Mouse (Mus musculus): ENCODE results near the gene Daxx. TPM values are rescaled to one million over a fixed set of nuclear protein-coding genes. Genes with fewer than 3 reads are reported as not detected.
"Not testable (repeated sequence)": the region's sequence is repeated elsewhere in the genome, so short reads cannot be mapped to it uniquely, and the experiment has no call there.

Daxx gene
- 66.2 and 79.3 TPM in 2 replicates for polyA plus RNA-seq (2016; fragmentation: Nextera tagmentation; extraction: Ambion mirVana)

DNA sequence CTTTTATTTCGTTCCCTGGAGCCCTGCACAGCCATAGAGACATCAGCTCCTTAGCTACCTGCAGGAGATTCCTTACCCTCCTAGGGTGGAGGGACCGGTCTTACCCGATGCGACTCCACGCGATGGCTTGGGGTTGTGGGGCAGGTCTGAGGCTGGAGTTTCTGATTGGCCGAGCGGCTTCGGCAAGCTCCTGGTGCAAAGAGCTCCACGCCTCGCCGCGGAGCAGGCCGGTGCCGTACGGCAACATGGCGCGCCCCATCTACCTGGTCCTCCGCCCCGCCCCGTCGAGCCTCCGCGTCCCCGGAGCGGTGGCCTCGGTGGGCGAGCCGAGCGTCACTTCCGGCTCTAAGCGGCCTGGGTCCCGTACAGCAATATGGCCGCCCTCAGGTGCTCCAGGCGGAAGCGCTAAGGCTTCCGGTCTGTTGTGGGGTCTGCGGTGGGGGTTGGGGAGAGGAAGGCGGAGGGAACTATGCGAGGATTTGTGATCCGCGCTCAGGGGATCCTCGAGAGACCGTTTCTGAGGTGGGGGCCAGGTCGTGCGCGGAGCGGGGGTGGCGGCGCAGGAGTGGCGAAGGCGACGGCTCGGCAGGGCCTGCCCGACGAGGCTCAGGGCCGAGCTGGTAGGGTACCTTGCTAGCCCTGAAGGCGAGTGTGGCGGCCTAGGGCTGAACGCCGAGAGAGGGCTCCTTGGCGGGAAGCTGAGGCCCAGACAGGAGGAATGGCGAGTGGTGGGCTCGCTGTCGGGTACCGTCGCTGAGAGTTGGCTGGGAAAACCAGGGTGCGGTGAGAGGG is at the start of gene Daxx:
Gene Daxx (plus strand): TSS at position 338 of the 792 bp plus-strand sequence.
- peaks cover 29% of the 10 kb centered on the region for H3K4me1 ChIP-seq (replicated peaks)
- WGBS: under 1% methylated on average over 68 of the region's 68 CpGs
- H3K27me3 ChIP-seq: no peaks in the 10 kb centered on the region
- peak within 1 kb of the TSS; percentile 94 for H3K4me2 ChIP-seq
- H3K36me3 ChIP-seq: peaks cover 38% of the 10 kb centered on the region
- H3K27ac ChIP-seq: peak within 1 kb of the TSS; percentile 91
- no peaks in the 10 kb centered on the region for H3K9me3 ChIP-seq
- peak; percentile 96 for ATAC-seq (ENCODE audit: insufficient number of reproducible peaks, insufficient read depth, low FRiP score, low TSS enrichment, low read depth)
- peak within 1 kb of the TSS; percentile 75 for H3K4me3 ChIP-seq (replicated peaks)
- H3K9ac ChIP-seq (replicated peaks): peak within 1 kb of the TSS; percentile 81

DNA sequence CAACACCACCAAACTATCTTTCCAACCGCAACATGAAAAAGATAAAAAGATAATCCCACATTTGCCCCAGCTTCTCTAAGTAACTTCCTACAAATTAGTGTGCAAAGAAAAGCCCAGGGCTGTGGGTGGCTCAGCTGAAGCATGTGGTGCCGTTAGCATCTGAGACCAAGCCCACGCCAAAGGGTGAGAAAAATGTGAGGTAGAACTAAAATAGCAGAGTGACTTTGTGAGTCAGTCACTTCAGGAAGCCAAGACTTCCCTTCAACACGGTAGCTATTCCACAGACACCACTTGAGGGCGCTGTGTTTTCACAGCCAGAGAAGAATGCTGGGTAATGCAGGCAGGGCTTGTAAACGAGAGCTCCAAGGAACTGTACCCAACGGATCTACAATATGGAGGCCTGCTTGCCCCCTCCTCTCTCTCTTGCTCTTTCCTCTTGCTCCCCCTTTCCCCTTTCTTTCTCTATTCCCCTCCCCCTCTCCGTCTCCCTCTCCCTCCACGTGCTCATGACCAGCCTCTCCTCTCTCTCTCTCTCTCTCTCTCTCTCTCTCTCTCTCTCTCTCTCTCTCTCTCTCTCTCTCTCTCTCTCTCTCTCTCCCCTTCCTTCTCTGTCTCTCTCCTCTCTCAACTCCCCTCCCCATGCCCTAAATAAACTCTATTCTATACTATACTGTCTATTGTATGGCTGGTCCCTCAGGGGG is 43.7 kb upstream of the Daxx start:
- no peak overlapping the region for H3K4me3 ChIP-seq (replicated peaks)
- 42% methylated on average over 9 of the region's 9 CpGs for WGBS
- ATAC-seq (ENCODE audit: insufficient number of reproducible peaks, insufficient read depth, low FRiP score, low TSS enrichment, low read depth): no peak

DNA sequence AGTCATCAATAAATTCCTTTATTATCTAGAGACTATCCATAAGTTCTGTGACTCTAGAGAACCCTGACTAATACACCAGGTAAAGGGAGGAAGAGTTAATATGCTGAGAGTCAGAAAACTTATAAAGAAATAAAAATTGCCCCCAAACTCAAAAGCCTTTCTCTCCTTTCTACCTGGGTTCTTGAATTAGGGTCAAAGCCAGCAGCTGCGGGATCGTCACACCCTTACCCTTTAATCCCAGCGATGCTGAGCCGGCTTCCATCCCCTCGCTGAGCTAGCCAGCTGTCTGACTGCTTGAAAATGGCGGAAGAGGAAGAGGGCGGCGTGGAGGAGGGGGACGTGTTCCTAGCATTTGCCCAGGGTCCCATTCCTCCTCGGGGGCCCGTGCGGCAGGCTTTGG is 35.7 kb upstream of the Daxx start, which contains the start of gene Gm7029:
Gene Gm7029 (plus strand): TSS at position 301 of the 400 bp plus-strand sequence.
- H3K9me3 ChIP-seq; H3K4me3 ChIP-seq (replicated peaks); H3K27ac ChIP-seq; H3K27me3 ChIP-seq; H3K4me1 ChIP-seq (replicated peaks); H3K9ac ChIP-seq (replicated peaks); H3K4me2 ChIP-seq; ATAC-seq (ENCODE audit: insufficient number of reproducible peaks, insufficient read depth, low FRiP score, low TSS enrichment, low read depth): not testable (repeated sequence)
- WGBS: 60% methylated on average over 2 of the region's 12 CpGs
- peaks cover 29% of the 10 kb centered on the region for H3K36me3 ChIP-seq

More for the DNA sequence above, 43.7 kb upstream of the Daxx start:
- Histone ChIP-seq H3K4me1 (replicated peaks) (no peaks in the 10 kb centered on the region), H3K27ac (no peak overlapping the region; the same call in 1 of the 2 replicates), H3K36me3 (no peaks in the 10 kb centered on the region), H3K27me3 (no peaks in the 10 kb centered on the region), H3K9me3 (no peaks in the 10 kb centered on the region), H3K4me2 (no peak overlapping the region), H3K9ac (replicated peaks) (no peak overlapping the region)

DNA sequence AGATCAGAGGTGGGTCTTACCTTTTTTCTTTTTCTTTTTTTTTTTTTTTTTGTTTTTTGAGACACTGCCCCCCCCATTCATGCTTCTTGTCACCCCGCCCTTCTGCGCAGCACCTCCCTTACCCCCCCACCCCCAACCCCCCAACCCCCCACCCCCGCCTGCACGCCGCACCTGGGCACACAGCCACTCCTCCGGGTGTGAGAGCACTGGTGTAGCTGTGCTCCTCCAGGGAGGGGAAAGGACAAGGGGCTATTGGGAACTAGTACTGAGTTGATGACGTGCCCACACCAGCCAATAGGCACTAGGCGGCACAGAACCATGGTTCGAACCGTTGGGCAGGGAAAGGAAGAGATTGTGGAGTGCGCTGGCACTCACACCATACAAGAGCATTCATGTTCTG is 34.8 kb upstream of the Daxx start:
- no peak overlapping the region for H3K4me3 ChIP-seq (replicated peaks)
- H3K27me3 ChIP-seq: no peaks in the 10 kb centered on the region
- 82% methylated on average over 11 of the region's 11 CpGs for WGBS
- H3K9me3 ChIP-seq: no peaks in the 10 kb centered on the region
- no peak for ATAC-seq (ENCODE audit: insufficient number of reproducible peaks, insufficient read depth, low FRiP score, low TSS enrichment, low read depth)
- H3K4me2 ChIP-seq: no peak overlapping the region
- peaks cover 36% of the 10 kb centered on the region for H3K36me3 ChIP-seq
- H3K9ac ChIP-seq (replicated peaks): no peak overlapping the region
- no peak overlapping the region for H3K27ac ChIP-seq
- H3K4me1 ChIP-seq (replicated peaks): no peaks in the 10 kb centered on the region

DNA sequence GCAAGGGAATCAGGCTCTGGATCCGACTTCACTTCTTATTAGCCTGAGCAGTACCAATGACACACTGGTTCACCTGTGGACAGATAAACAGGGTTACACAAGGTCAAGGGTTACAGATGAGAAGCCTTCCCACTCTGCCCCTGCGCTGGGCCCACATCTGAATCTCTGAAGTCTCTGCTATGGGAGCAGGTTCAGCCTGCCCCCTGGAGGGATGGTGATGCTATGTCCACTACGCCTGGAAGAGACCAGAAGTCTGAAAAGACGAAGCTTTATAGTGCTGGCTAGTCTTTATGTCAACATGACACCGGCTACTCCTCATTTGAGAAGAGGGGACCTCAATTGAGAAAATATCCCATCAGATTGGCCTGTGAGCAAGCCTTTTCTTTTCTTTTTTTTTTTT is 33.4 kb upstream of the Daxx start:
- WGBS: 88% methylated on average over 5 of the region's 5 CpGs
- not testable (repeated sequence) for ATAC-seq (ENCODE audit: insufficient number of reproducible peaks, insufficient read depth, low FRiP score, low TSS enrichment, low read depth); H3K27me3 ChIP-seq; H3K4me2 ChIP-seq; H3K27ac ChIP-seq; H3K4me1 ChIP-seq (replicated peaks); H3K9me3 ChIP-seq; H3K4me3 ChIP-seq (replicated peaks); H3K9ac ChIP-seq (replicated peaks)
- peaks cover 45% of the 10 kb centered on the region for H3K36me3 ChIP-seq

DNA sequence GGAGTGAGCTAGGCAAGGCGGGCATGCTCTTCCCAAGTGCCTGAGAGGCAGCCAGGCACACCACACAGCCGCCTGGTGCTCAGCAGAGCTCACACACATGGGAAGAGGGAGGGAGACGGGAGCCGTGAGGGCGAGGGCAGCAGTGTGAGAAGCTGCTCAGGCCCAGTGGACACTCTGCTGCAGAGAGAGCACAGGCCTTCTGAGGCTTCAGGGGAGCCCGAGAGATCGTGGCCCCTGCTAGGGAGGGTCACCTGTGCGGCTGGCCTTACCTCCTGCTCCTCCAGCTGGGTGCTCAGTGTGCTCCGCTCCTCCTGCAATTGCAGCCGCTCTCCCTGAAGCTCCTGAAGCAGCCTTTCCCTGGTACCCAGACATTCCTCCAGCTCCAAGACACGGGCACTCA is 24.9 kb upstream of the Daxx start:
- H3K27me3 ChIP-seq; ATAC-seq (ENCODE audit: insufficient number of reproducible peaks, insufficient read depth, low FRiP score, low TSS enrichment, low read depth); H3K4me3 ChIP-seq (replicated peaks); H3K4me1 ChIP-seq (replicated peaks); H3K4me2 ChIP-seq; H3K27ac ChIP-seq; H3K9me3 ChIP-seq; H3K9ac ChIP-seq (replicated peaks): not testable (repeated sequence)
- peaks cover 63% of the 10 kb centered on the region for H3K36me3 ChIP-seq
- 92% methylated on average over 10 of the region's 11 CpGs for WGBS

DNA sequence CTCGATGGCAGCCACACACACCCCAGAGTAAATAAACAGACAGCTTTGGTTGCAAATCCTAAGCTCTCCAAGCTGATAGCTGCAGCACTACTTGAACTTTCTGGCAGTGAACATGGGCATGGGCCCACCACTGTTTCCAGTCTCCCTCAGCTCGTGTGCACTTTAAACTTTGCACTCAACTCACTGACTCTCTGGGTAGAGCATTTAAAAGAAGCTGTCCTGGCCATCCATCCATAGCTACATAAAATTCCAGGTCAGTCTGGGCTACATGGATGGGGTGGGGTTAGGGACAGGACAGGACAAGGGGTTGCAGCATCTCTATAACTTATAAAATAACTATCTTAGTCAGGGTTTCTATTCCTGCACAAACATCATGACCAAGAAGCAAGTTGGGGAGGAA is 21.4 kb upstream of the Daxx start:
- H3K27me3 ChIP-seq; H3K9me3 ChIP-seq; ATAC-seq (ENCODE audit: insufficient number of reproducible peaks, insufficient read depth, low FRiP score, low TSS enrichment, low read depth); H3K4me1 ChIP-seq (replicated peaks); H3K4me3 ChIP-seq (replicated peaks); H3K9ac ChIP-seq (replicated peaks); H3K27ac ChIP-seq: not testable (repeated sequence)
- Histone ChIP-seq H3K4me2 (0 out of 2 replicates have a peak overlapping the region, but pooled peaks have one; percentile 32), H3K36me3 (peaks cover 36% of the 10 kb centered on the region)
- 64% methylated on average over 2 of the region's 2 CpGs for WGBS

DNA sequence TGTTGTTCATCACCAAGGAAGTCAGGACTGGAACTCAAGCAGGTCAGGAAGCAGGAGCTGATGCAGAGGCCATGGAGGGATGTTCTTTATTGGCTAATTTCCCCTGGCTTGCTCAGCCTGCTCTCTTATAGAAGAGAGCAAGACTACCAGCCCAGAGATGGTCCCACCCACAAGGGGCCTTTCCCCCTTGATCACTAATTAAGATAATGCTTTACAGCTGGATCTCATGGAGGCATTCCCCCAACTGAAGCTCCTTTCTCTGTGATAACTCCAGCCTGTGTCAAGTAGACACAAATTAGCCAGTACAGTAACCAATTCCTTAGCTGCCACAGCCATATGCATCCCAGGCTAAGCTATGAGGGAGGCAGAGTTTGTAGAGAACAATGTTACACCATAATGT is 21.0 kb upstream of the Daxx start:
- not testable (repeated sequence) for ATAC-seq (ENCODE audit: insufficient number of reproducible peaks, insufficient read depth, low FRiP score, low TSS enrichment, low read depth); H3K27me3 ChIP-seq; H3K27ac ChIP-seq; H3K9me3 ChIP-seq; H3K9ac ChIP-seq (replicated peaks); H3K4me1 ChIP-seq (replicated peaks); H3K4me3 ChIP-seq (replicated peaks)
- peak overlapping the region; percentile 32; the same call in 1 of the 2 replicates for H3K4me2 ChIP-seq
- peaks cover 32% of the 10 kb centered on the region for H3K36me3 ChIP-seq

DNA sequence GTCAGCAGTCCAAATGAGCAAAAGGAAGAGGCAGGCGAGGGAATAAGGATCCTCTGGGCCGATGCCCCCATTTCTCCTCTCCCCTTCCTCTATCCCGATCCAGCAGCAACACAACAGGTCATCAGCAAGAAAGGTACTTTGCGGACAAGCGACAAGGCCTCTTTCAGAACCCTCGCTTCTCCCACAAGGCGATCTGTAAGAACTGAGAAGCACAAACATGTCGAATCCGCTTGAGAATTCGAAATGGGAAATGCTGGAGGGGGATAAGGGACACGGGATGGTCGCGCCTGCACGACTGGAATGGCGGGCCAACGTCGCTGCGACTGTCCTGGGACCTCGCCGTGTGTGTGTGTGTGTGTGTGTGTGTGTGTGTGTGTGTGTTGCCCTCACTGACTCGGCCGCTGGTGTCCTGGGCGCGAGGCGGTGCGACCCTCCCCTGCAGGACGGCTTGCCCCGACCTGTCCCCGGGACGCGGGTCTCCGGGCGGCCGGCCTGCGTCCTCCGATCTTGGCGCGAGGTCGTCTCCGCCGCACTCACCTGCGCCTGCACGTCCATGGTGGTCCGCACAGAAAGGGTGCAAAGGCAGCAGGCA is 19.2 kb upstream of the Daxx start:
- H3K9me3 ChIP-seq; H3K27me3 ChIP-seq; H3K4me1 ChIP-seq (replicated peaks): not testable (repeated sequence)
- Histone ChIP-seq H3K27ac (peak overlapping the region; percentile 80), H3K4me3 (replicated peaks) (peak overlapping the region; percentile 67), H3K9ac (replicated peaks) (peak overlapping the region; percentile 73), H3K4me2 (peak overlapping the region; percentile 65), H3K36me3 (peaks cover 19% of the 10 kb centered on the region)
- ATAC-seq (ENCODE audit: insufficient number of reproducible peaks, insufficient read depth, low FRiP score, low TSS enrichment, low read depth): peak; percentile 24; the same call in 1 of the 2 replicates
- WGBS: under 1% methylated on average over 40 of the region's 44 CpGs

DNA sequence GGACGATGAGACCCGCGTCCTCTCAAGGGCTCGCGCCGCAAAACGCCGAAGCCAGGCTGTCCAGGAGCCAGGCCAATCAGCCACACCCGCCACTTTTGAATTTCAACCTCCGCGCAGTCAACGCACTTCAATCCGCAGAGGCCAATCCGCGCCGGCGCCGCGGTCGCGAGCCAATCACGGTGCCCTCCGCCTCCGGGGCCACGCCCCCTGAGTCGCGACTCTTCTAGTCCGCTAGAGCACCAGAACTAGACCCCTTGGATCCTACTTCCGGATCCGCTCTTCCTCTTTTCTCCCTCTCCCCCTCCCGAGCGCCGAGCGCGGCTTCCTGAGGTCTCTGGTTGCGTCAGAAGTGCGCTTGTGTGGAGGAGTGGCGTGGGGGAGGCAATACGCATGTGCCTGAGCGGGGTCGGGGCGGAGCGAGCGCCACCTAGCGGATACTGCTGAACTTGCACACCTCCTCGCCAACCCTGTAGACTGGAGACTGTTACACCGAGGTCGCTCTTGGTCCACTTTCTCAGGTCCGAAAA is 18.6 kb upstream of the Daxx start, which contains the start of gene Kifc1:
Gene Kifc1 (minus strand): TSS at position 129 of the 527 bp plus-strand sequence.
- Histone ChIP-seq H3K4me3 (replicated peaks) (peak within 1 kb of the TSS; percentile 67), H3K27ac (peak within 1 kb of the TSS; percentile 80), H3K36me3 (peaks cover 15% of the 10 kb centered on the region), H3K9ac (replicated peaks) (peak within 1 kb of the TSS; percentile 73), H3K4me2 (peak within 1 kb of the TSS; percentile 65), H3K27me3 (no peaks in the 10 kb centered on the region), H3K4me1 (replicated peaks) (peaks cover 9% of the 10 kb centered on the region), H3K9me3 (no peaks in the 10 kb centered on the region)
- ATAC-seq (ENCODE audit: insufficient number of reproducible peaks, insufficient read depth, low FRiP score, low TSS enrichment, low read depth): peak; percentile 98
- WGBS: under 1% methylated on average over 49 of the region's 49 CpGs

DNA sequence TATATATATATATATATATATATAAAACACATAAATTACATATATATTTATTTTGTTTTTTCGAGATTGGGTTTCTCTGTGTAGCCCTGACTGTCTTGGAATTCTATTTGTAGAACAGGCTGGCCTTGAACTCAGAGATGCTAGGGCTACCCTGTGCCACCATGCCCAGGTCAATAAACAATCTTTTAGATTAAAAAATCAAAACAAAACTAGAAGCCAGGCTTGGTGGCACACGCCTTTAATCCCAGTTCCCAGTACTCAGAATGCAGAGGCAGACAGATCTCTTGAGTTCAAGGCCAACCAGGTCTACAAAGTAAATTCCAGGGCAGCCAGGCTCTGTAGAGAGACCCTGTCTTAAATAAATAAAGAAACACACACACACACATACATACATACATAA is 17.9 kb upstream of the Daxx start:
- Histone ChIP-seq H3K4me3 (replicated peaks) (no peak overlapping the region), H3K36me3 (peaks cover 7% of the 10 kb centered on the region; the same call in 1 of the 2 replicates), H3K9me3 (no peaks in the 10 kb centered on the region), H3K27me3 (no peaks in the 10 kb centered on the region), H3K27ac (no peak overlapping the region), H3K4me2 (no peak overlapping the region), H3K4me1 (replicated peaks) (peaks cover 9% of the 10 kb centered on the region), H3K9ac (replicated peaks) (no peak overlapping the region)
- ATAC-seq (ENCODE audit: insufficient number of reproducible peaks, insufficient read depth, low FRiP score, low TSS enrichment, low read depth): no peak
- 69% methylated on average over 2 of the region's 2 CpGs for WGBS

Measured in limb, embryonic 12.5 days (tissue).